Mouse (Mus musculus): Measurements from ENCODE around the gene Tec. TPM values are rescaled to one million over a fixed set of nuclear protein-coding genes. Genes with fewer than 3 reads are reported as not detected.
A peak's percentile ranks its signal among the peaks of the same experiment; 100 is the strongest.

The Tec gene
- total and polyA plus RNA-seq, 2 experiments from 2014 or later: 2.1 to 4.0 TPM

DNA sequence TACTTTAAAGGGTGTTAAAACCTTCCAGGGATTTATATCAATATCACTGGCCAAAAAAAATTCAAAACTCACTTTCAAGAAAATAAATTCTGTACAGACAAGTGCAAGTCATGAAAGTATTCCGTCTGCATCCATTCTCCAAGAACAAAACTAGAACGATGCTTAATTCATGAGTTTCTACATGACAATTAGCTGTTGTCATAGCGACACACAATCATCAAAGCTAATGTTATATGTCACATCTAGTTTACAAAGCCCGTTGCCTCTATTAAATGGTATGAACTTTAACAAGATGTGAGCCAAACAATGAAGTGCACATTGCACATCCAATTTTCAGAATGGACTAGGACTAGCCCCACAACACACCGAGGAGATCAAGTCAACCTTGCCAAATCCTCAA, 106.5 kb downstream of the Tec start:
- no peaks in the 10 kb centered on the region for H3K36me3 ChIP-seq (ENCODE audit: insufficient read depth)
- peaks cover 6% of the 10 kb centered on the region; the same call in 1 of the 2 replicates for H3K4me1 ChIP-seq (ENCODE audit: insufficient read depth)
- 22% methylated on average over 5 of the region's 5 CpGs for WGBS
- DNase-seq (no peak), ATAC-seq (peak; percentile 56; the same call in 1 of the 2 replicates)
- TF ChIP-seq CTCF (IDR thresholded peaks at IDR 0.05; ENCODE audit: low read depth): no peak
- no peak overlapping the region for H3K4me2 ChIP-seq (ENCODE audit: low read depth)
- no peak overlapping the region for H3K9ac ChIP-seq
- no peaks in the 10 kb centered on the region for H3K27me3 ChIP-seq (ENCODE audit: insufficient read depth, low read length)
- no peaks in the 10 kb centered on the region for H3K9me3 ChIP-seq (ENCODE audit: low read length)
- no peak overlapping the region for H3K27ac ChIP-seq (ENCODE audit: low read depth, low read length)
- H3K4me3 ChIP-seq (ENCODE audit: low read depth, low read length): no peak overlapping the region

GRCm38 (mm10) chr5:72761237-72761636, 107.0 kb downstream of the Tec start:
- no peaks in the 10 kb centered on the region for H3K36me3 ChIP-seq (ENCODE audit: insufficient read depth)
- no peak for ATAC-seq
- no peak overlapping the region for H3K27ac ChIP-seq (ENCODE audit: low read depth, low read length)
- peaks cover 6% of the 10 kb centered on the region; the same call in 1 of the 2 replicates for H3K4me1 ChIP-seq (ENCODE audit: insufficient read depth)
- no peaks in the 10 kb centered on the region for H3K9me3 ChIP-seq (ENCODE audit: low read length)
- no peak for TF ChIP-seq CTCF (IDR thresholded peaks at IDR 0.05; ENCODE audit: low read depth)
- H3K4me3 ChIP-seq (ENCODE audit: low read depth, low read length): no peak overlapping the region
- H3K27me3 ChIP-seq (ENCODE audit: insufficient read depth, low read length): no peaks in the 10 kb centered on the region
- no peak overlapping the region for H3K9ac ChIP-seq
- 78% methylated on average over 5 of the region's 5 CpGs for WGBS
- H3K4me2 ChIP-seq (ENCODE audit: low read depth): no peak overlapping the region
- no peak for DNase-seq

- Histone ChIP-seq H3K9me3 (ENCODE audit: low read length) (no peaks in the 10 kb centered on the region), H3K9ac (no peak overlapping the region), H3K27ac (ENCODE audit: low read depth, low read length) (no peak overlapping the region), H3K36me3 (ENCODE audit: insufficient read depth) (no peaks in the 10 kb centered on the region), H3K27me3 (ENCODE audit: insufficient read depth, low read length) (no peaks in the 10 kb centered on the region), H3K4me2 (ENCODE audit: low read depth) (no peak overlapping the region), H3K4me1 (ENCODE audit: insufficient read depth) (peaks cover 6% of the 10 kb centered on the region; the same call in 1 of the 2 replicates), H3K4me3 (ENCODE audit: low read depth, low read length) (no peak overlapping the region)
- 73% methylated on average over 13 of the region's 13 CpGs for WGBS
- ATAC-seq (peak; percentile 68), DNase-seq (no peak)
- TF ChIP-seq CTCF (IDR thresholded peaks at IDR 0.05; ENCODE audit: low read depth): peak; percentile 71
Observed at GRCm38 (mm10) chr5:72758925-72759924, 109.1 kb downstream of the Tec start.

GRCm38 (mm10) chr5:72757155-72757773, 111.0 kb downstream of the Tec start:
- Histone ChIP-seq H3K4me1 (ENCODE audit: insufficient read depth) (peaks cover 6% of the 10 kb centered on the region; the same call in 1 of the 2 replicates), H3K36me3 (ENCODE audit: insufficient read depth) (no peaks in the 10 kb centered on the region), H3K4me2 (ENCODE audit: low read depth) (no peak overlapping the region), H3K27me3 (ENCODE audit: insufficient read depth, low read length) (no peaks in the 10 kb centered on the region), H3K9ac (no peak overlapping the region), H3K27ac (ENCODE audit: low read depth, low read length) (no peak overlapping the region), H3K9me3 (ENCODE audit: low read length) (no peaks in the 10 kb centered on the region), H3K4me3 (ENCODE audit: low read depth, low read length) (no peak overlapping the region)
- DNase-seq (no peak), ATAC-seq (peak; percentile 27)
- WGBS: 48% methylated on average over 18 of the region's 18 CpGs
- TF ChIP-seq CTCF (IDR thresholded peaks at IDR 0.05; ENCODE audit: low read depth): no peak

GRCm38 (mm10) chr5:72755941-72756340, 112.3 kb downstream of the Tec start:
- Histone ChIP-seq H3K4me3 (ENCODE audit: low read depth, low read length) (no peak overlapping the region), H3K9ac (no peak overlapping the region), H3K27me3 (ENCODE audit: insufficient read depth, low read length) (no peaks in the 10 kb centered on the region), H3K4me1 (ENCODE audit: insufficient read depth) (no peaks in the 10 kb centered on the region), H3K4me2 (ENCODE audit: low read depth) (no peak overlapping the region), H3K36me3 (ENCODE audit: insufficient read depth) (no peaks in the 10 kb centered on the region), H3K9me3 (ENCODE audit: low read length) (no peaks in the 10 kb centered on the region), H3K27ac (ENCODE audit: low read depth, low read length) (no peak overlapping the region)
- 64% methylated on average over 8 of the region's 8 CpGs for WGBS
- no peak for TF ChIP-seq CTCF (IDR thresholded peaks at IDR 0.05; ENCODE audit: low read depth)
- ATAC-seq: peak; percentile 79
- DNase-seq: peak; percentile 70

- Histone ChIP-seq H3K27ac (ENCODE audit: low read depth, low read length) (no peak overlapping the region), H3K9ac (no peak overlapping the region)
- WGBS: 81% methylated on average over 2 of the region's 2 CpGs
Observed at GRCm38 (mm10) chr5:72755035-72755434, 113.2 kb downstream of the Tec start.

DNA sequence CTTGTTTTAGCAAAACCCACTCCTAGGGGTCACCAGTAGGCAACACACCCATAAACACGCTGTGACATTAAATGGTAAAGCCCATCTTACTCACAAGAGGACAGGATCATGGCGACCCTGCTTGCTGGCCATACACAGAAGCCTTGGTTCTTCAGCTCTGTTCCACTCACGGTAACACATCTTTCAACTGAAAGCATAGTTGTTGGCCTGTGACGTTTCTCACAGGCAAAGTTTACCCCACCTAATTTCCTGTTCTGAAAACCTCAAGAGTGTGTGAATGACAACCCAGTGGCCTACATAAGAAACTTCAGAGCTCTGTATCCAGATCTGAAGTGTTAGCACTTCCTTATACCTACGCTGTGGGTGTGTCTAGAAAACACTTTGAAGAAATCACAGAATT, 115.7 kb downstream of the Tec start, which contains the start of gene Txk:
Txk (minus strand) TSS at position 193 of the 400 bp plus-strand sequence.
- no peaks in the 10 kb centered on the region for H3K4me1 ChIP-seq (ENCODE audit: insufficient read depth)
- WGBS: 90% methylated on average over 5 of the region's 5 CpGs
- H3K4me2 ChIP-seq (ENCODE audit: low read depth): no peak within 1 kb of the TSS
- no peak within 1 kb of the TSS for H3K27ac ChIP-seq (ENCODE audit: low read depth, low read length)
- no peak for DNase-seq
- no peak within 1 kb of the TSS for H3K4me3 ChIP-seq (ENCODE audit: low read depth, low read length)
- no peaks in the 10 kb centered on the region for H3K9me3 ChIP-seq (ENCODE audit: low read length)
- ATAC-seq: no peak
- no peak within 1 kb of the TSS for H3K9ac ChIP-seq
- no peaks in the 10 kb centered on the region for H3K27me3 ChIP-seq (ENCODE audit: insufficient read depth, low read length)
- TF ChIP-seq CTCF (IDR thresholded peaks at IDR 0.05; ENCODE audit: low read depth): no peak
- H3K36me3 ChIP-seq (ENCODE audit: insufficient read depth): no peaks in the 10 kb centered on the region

More at GRCm38 (mm10) chr5:72755035-72755434, 113.2 kb downstream of the Tec start:
- DNase-seq (no peak), ATAC-seq (no peak)
- no peak overlapping the region for H3K4me3 ChIP-seq (ENCODE audit: low read depth, low read length)
- H3K9me3 ChIP-seq (ENCODE audit: low read length): no peaks in the 10 kb centered on the region
- H3K27me3 ChIP-seq (ENCODE audit: insufficient read depth, low read length): no peaks in the 10 kb centered on the region
- no peaks in the 10 kb centered on the region for H3K36me3 ChIP-seq (ENCODE audit: insufficient read depth)
- H3K4me2 ChIP-seq (ENCODE audit: low read depth): no peak overlapping the region
- H3K4me1 ChIP-seq (ENCODE audit: insufficient read depth): no peaks in the 10 kb centered on the region
- no peak for TF ChIP-seq CTCF (IDR thresholded peaks at IDR 0.05; ENCODE audit: low read depth)

All from forebrain, postnatal 0 days (tissue).